Mouse (Mus musculus): ENCODE results near the gene Ccnb1.

GRCm38 (mm10) chr13:100776056-100776419 lies 10.3 kb downstream of the Ccnb1 start:
- TF ChIP-seq POLR2A (IDR thresholded peaks at IDR 0.05; ENCODE audit: borderline replicate concordance, extremely low read depth, insufficient read depth, insufficient read length, poor library complexity, severe bottlenecking) (no peak), CTCF (IDR thresholded peaks at IDR 0.05; ENCODE audit: borderline replicate concordance, extremely low read depth, insufficient read depth, insufficient read length) (no peak)

Measured in brain, embryonic 14.5 days (tissue).